Mouse (Mus musculus): ENCODE data around the gene Qrfp.

GRCm38 (mm10) chr2:31761115-31761531 is 49.3 kb downstream of the Qrfp start:
- TF ChIP-seq CTCF (IDR thresholded peaks at IDR 0.05; ENCODE audit: low read depth) (no peak), EP300 (IDR thresholded peaks at IDR 0.05; ENCODE audit: low read depth) (no peak)

Data from liver, postnatal 0 days (tissue).